Mouse (Mus musculus) kidney, postnatal 36 days (tissue): ENCODE measurements at regions not wholly inside any gene's neighbourhood (a gene's known extent, or its start where the extent isn't known, plus 50 kb on each side); places are given as distances from the start of the nearest gene placed in this dataset.
"Not testable (repeated sequence)": the region's sequence is repeated elsewhere in the genome, so short reads cannot be mapped to it uniquely, and the experiment has no call there.

Source experiments
- DNase-seq, 2 experiments: peaks; one replicate each; pipeline ENCODE4 v3.0.0; 2021 to 2022; ENCODE audit warnings: mixed read lengths in 2 of 2

DNA sequence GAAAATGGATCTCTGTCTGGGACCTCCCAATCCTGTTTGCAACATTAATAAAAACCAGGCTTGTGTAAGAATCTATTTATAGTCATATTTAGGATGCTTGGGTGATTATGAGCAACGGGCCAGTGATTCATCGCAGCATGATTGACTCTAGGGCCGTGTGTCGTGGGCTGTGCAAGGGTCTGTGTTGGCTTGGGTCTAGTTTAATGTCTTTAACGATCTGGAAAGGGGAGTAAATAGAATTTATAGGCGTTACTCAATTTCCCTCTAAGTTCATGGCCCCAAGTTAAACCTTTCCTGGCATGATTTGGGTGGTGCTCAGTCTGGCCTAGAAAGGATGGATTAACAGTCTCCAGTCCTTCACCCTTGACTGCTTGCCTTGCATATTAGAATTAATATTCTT, 149.9 kb upstream of the Fer start:
- no peak for DNase-seq

DNA sequence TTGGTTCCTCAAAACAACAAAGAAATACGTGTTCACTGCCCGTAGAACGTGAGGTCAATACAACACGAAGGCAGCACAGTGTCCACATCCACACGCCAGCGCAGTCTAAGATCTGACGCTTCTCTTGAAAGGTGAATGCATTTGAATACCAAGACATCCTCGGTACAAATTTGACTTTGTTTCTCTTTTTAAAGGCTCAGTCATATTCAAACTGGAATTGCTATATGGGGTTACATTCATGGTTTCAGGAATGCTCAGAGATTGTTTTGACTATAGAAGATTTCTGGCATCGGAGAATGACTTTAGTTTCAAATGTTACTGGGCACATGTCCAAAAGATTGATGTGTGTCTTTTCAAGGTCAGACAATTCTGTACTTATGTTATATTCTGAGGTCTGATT, 147.2 kb upstream of the Fer start:
- DNase-seq, result no peak

GRCm38 (mm10) chr17:63716161-63716560, 146.7 kb upstream of the Fer start:
- DNase-seq, result no peak

GRCm38 (mm10) chr17:63717051-63717578, 145.7 kb upstream of the Fer start:
- DNase-seq, result no peak

DNA sequence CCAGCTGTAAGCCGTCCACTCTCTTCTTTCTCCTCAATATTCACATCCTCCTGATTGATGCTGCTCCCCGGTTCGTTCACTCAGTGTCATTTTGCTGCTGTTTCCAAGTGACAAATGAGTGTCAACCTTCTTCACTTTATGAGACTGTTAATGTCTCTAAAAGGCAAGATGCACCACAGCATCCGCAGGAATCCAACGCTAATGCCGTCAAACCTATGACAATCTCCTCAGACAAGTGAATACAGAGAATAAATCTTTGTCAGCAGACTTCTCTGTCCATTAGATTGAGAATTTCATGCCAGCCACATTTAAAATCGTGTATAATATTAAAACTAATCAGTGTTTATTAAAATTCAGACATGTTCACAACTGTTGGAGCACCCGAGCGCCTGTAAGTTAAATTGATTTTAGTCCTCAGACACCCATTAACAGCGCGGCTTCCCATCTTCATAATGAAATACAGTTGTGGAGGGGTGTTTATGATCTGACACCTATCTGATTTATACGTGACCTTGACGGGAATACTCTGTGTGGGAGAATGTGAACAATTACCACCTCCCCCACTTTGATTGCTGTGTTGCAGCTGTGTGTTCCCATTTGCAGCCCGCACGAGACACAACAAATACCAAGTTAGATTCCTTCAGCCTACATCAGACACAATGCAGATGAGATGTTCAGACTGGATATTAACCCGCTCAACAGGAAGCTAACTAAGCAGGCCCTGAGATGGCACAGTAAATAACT, 143.7 kb upstream of the Fer start:
- no peak for DNase-seq

DNA sequence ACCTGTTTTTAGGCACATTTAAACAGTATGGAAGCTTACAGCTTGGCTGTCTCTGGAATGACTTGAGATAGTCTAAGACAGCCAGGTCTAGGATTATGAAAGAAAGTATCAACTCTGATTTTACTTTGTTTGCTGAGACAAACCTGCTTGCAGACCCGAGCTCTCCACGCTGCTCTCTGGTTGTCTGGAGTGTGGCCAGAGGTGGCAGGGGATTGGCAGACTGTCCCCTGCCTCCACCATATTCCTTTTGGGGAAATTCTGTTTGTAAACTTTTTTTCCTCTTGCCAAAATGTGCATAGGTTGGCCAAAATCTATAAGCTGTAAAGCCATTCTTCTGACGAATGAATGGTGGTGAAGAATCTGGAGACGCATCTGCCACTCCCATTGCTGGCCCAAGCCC, 143.1 kb upstream of the Fer start:
- no peak for DNase-seq

DNA sequence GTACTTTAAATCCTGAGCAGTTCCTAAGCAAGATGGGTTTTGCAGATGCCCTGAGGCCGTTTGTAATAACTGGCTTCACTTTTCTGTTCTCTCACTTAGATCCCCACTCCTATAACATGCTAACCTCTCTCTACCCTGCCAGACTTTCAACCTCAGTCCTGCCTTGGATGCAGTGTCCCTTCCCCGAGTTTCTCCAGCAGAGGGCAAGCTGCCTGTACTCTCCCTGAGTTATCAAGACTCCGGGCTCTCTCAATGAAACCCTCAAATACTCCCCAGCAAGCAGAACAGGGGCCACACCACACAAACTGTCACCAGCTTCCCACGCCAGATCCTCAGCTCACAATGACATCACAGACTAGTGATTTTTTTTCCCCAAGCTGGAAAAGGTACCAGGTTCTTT, 142.0 kb upstream of the Fer start:
- peak in 1 of 2 experiments; percentile 7 for DNase-seq

- DNase-seq, result peak in 1 of 2 experiments; percentile 1
These were observed 140.3 kb upstream of the Fer start for GRCm38 (mm10) chr17:63722434-63723004.

DNA sequence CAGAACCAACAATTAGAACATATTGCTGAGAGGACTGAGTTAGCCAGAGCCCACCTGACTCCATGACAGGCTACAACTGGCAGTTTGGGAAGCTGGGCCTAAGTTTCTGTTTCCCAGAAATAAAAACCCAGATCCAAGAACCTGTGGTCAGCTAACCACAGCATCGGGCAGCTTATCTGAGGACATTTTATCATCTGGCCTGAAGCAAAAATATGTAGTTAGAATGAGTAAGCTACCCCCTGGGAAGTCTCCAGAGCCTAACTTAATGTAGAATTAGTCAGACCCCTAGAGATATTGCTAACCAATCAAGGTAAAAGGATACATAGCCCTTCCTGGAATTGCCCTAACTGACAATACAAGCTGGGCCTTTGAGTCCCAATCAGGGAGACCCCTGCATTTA, 124.7 kb upstream of the Fer start:
- no peak for DNase-seq

GRCm38 (mm10) chr17:63739710-63740109, 123.2 kb upstream of the Fer start:
- no peak for DNase-seq

DNA sequence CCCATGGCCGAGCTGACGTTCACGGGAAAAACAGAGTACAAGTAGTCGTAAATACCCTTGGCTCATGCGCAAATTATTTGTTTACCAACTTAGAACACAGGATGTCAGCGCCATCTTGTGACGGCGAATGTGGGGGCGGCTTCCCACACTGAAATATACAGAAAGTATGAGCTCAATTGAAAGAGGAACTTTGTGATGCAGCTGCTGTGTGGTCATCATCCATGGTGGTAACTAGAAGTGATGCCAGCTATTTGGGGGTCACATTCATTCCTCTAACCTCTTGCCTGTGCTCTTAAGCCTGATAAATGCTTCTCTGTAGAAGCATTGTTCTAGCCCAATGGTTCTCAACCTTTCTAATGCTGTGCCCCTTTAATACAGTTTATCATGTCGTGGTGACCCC, 113.6 kb upstream of the Fer start:
- DNase-seq, result not testable (repeated sequence)

- no peak for DNase-seq
These were observed 108.5 kb upstream of the Fer start for GRCm38 (mm10) chr17:63754399-63754798.

DNA sequence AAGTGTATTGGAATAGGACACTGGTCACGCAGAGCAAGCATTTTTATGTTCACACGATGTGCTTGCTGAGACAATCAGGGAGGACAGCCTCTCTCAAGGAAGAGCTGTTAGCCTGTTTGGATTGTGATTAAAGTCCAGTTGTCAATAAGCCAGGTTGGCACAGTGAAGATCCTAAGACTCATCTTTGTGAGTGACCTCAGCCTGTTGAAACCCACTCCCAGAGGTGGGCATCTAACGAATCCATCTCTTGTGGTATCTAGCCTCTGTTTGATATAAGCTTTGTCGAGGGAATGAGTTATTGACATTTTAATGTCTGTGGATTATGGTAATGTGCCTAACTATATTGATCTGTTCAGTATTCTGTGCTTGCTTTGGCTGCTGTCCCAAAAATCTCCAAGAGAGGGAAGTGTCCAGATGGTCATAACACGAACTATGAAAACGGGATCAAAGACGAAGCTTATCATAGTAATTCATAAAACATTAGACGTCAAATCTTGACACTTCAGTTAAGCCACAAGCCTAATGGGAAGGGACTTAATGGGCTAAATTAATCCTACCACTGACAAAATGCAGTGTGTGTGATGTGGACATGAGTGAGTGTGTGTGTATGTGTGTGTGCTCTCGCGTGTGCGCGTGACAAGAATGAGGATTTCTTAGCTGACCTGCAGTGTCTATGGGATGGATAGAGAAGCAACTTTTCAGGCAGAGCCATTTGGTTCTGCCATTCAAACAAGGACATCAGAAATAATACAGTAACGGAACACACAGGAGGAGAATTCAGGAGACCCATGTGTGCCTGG, 104.8 kb upstream of the Fer start:
- DNase-seq, result no peak

DNA sequence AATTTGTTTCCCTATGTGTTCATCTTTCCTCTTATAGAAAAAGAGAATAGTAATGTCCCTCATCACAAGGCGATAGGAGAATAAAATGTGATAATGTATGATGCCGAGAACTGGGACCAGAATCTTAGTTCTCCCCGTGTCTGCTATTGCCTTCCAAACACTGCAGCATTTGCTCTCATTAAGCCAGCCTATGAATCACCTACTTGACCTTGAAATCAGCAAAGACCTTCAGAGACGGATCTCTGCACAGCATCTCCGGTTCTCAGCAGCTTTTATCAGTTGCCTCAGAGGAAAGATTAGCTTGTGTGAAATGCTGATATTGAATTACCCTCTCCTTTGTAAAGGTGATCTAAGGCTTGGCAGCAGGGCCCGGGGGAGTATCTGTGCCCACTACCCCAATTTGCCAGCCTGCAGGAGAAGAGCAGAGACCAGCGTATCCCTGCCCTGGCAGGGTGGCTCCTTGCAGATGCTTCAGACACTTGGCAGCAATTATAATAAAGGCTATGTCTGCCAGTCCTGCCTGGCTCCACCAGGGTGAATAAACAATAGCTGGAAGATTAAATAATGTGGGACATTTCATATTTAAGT, 104.0 kb upstream of the Fer start:
- no peak for DNase-seq

DNA sequence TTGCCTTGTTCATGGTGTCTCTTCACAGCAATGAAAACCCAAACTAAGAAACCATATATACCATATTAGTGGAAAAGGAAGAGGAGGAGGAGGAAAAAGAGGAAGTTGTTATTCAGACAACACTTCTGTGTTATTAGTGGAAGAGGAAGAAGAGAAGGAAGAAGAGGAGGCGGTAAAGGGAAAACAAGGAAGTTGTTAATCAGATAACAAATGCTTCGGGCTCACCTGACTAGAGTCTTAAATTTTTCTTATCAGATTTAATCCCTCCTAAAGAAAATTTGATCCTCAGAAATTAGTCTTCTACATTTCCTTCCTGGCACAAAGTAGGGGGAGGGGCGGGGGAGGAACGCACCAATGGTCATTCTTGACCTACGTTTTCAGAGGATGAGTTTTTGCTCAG, 101.8 kb upstream of the Fer start:
- no peak for DNase-seq

- no peak for DNase-seq
These were observed 91.8 kb upstream of the Fer start for GRCm38 (mm10) chr17:63771111-63771510.

- DNase-seq, result peak in 1 of 2 experiments; percentile 10
These were observed 78.3 kb upstream of the Fer start for GRCm38 (mm10) chr17:63784381-63785116.

DNA sequence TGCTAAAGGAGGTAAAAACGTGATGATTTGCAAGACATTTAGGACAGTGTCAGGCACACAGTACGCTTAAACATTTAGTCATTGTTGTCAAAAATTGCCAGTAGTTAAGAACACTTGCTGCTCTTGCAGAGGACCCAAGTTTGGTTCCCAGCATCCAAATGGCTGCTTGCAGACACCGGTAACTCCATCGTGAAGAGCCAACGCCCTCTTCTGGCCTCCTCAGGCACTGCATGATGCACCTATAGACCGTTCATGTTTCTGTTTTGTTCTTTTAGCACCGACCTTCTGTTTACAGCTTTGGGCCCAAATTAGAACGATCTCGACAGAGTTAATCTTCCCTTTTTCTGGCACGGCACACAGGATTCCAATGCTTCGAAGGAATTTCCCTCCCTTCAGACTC, 76.4 kb upstream of the Fer start:
- no peak for DNase-seq

GRCm38 (mm10) chr17:63794352-63794751, 68.5 kb upstream of the Fer start:
- no peak for DNase-seq

- DNase-seq, result no peak
These were observed 64.5 kb upstream of the Fer start for GRCm38 (mm10) chr17:63798381-63798780.

DNA sequence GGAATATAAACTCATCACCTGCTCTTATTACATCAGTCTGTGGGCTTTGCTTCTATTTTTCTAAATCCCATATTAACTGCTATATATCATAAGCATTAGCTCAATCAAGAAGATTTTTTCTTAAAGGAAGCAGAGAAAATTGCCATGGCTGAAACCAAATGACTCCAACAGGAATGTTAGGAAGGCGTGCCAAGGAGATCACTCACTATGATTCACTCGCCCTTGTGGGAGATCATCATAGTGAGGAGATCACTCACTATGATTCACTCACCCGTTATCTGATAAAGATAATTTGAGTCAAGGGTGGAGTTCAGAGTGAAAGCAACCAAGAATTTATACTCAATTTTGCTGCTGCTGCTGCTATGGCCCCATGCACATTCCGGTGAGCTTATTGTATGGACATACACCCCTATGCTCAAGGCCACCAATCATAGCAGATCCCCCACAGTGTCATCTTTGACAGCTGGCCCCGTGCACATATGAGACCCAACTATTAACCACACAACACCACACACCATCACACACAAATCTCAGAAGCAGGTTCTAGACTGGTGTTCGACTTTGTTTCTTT, 63.8 kb upstream of the Fer start:
- no peak for DNase-seq

- DNase-seq, result no peak
These were observed 61.5 kb upstream of the Fer start for GRCm38 (mm10) chr17:63801411-63801810.
